Mouse (Mus musculus) heart, embryonic 13.5 days (tissue): ENCODE measurements around the gene Akt3. TPM values are rescaled to one million over a fixed set of nuclear protein-coding genes. Genes with fewer than 3 reads are reported as not detected.

Experiments used
- ATAC-seq: fragments of 200-750 bp; cut with Nextera tagmentation; 2 replicates; pipeline ENCODE4 v1.8.0; 2017; ENCODE audit warnings: moderate TSS enrichment; ENCODE audit not compliant: insufficient number of reproducible peaks, low FRiP score, low TSS enrichment; ENCODE audit errors: extremely low read depth
- H3K27ac ChIP-seq: fragments of 300-500 bp; sonication (generic); replicated peaks from 2 replicates; pipeline ENCODE4 v1.5.1; 2015; ENCODE audit warnings: moderate library complexity, mild to moderate bottlenecking, inconsistent platforms
- H3K27me3 ChIP-seq: fragments of 300-500 bp; sonication (generic); replicated peaks from 2 replicates; pipeline ENCODE4 v1.6.1; 2015; ENCODE audit warnings: mild to moderate bottlenecking, inconsistent platforms
- H3K36me3 ChIP-seq: fragments of 300-500 bp; sonication (generic); 2 replicates; pipeline ENCODE4 v1.6.1; 2015; ENCODE audit warnings: mild to moderate bottlenecking, inconsistent platforms
- H3K4me1 ChIP-seq: fragments of 300-500 bp; sonication (generic); 2 replicates; pipeline ENCODE4 v1.6.1; 2015; ENCODE audit warnings: inconsistent platforms
- H3K4me2 ChIP-seq: fragments of 300-500 bp; sonication (generic); 2 replicates; pipeline ENCODE4 v1.6.1; 2015; ENCODE audit warnings: inconsistent platforms, mild to moderate bottlenecking, moderate library complexity
- H3K4me3 ChIP-seq: fragments of 300-500 bp; sonication (generic); 2 replicates; pipeline ENCODE4 v1.5.1; 2015; ENCODE audit warnings: moderate library complexity, mild to moderate bottlenecking, inconsistent platforms
- H3K9ac ChIP-seq: fragments of 300-500 bp; sonication (generic); 2 replicates; pipeline ENCODE4 v1.6.1; 2015; ENCODE audit warnings: inconsistent platforms, mild to moderate bottlenecking, moderate library complexity
- H3K9me3 ChIP-seq: fragments of 300-500 bp; sonication (generic); 2 replicates; pipeline ENCODE4 v1.6.1; 2016; ENCODE audit warnings: inconsistent platforms
- WGBS: fragments of 180-500 bp; shearing (Covaris S2); methylation state at CpG from one replicate; pipeline ENCODE4 v1.1.7; 2015; ENCODE audit warnings: mixed read lengths; 5-methylcytosine and 5-hydroxymethylcytosine counted together
- polyA plus RNA-seq: library from polyadenylated mRNA; unstranded; fragments of >200 nt; fragmentation: Nextera tagmentation; extraction: Ambion mirVana; gene quantifications from 2 replicates; pipeline ENCODE4 v1.2.1, GENCODE M21; 2015

Akt3 gene
- polyA plus RNA-seq, 1 experiment from 2014 or later, result 3.8 TPM

- Histone ChIP-seq H3K4me3 (no peak overlapping the region), H3K9me3 (no peaks in the 10 kb centered on the region; the same call in 1 of the 2 replicates), H3K36me3 (no peaks in the 10 kb centered on the region), H3K27ac (no peak overlapping the region), H3K27me3 (no peaks in the 10 kb centered on the region), H3K9ac (no peak overlapping the region), H3K4me2 (no peak overlapping the region), H3K4me1 (peaks cover 29% of the 10 kb centered on the region)
- 89% methylated on average over 2 of the region's 2 CpGs for WGBS
- no peak for ATAC-seq
These were observed 276.5 kb downstream of the Akt3 start for GRCm38 (mm10) chr1:176981511-176981910.

- H3K27me3 ChIP-seq, result no peaks in the 10 kb centered on the region
- H3K9ac ChIP-seq, result no peak overlapping the region
- H3K27ac ChIP-seq, result no peak overlapping the region
- 82% methylated on average over 10 of the region's 10 CpGs for WGBS
- H3K36me3 ChIP-seq, result no peaks in the 10 kb centered on the region
- no peaks in the 10 kb centered on the region; the same call in 1 of the 2 replicates for H3K9me3 ChIP-seq
- H3K4me1 ChIP-seq, result peaks cover 23% of the 10 kb centered on the region
- no peak overlapping the region for H3K4me3 ChIP-seq
- no peak overlapping the region for H3K4me2 ChIP-seq
- no peak for ATAC-seq
These were observed 277.1 kb downstream of the Akt3 start for GRCm38 (mm10) chr1:176980801-176981400.

GRCm38 (mm10) chr1:176980140-176980539 lies 277.9 kb downstream of the Akt3 start:
- peaks cover 16% of the 10 kb centered on the region for H3K4me1 ChIP-seq
- no peaks in the 10 kb centered on the region; the same call in 1 of the 2 replicates for H3K9me3 ChIP-seq
- no peaks in the 10 kb centered on the region for H3K36me3 ChIP-seq
- H3K4me2 ChIP-seq, result no peak overlapping the region
- 78% methylated on average over 5 of the region's 5 CpGs for WGBS
- no peak overlapping the region for H3K4me3 ChIP-seq
- H3K27ac ChIP-seq, result no peak overlapping the region
- H3K27me3 ChIP-seq, result no peaks in the 10 kb centered on the region
- no peak overlapping the region for H3K9ac ChIP-seq
- ATAC-seq, result no peak

GRCm38 (mm10) chr1:176979235-176979634 lies 278.8 kb downstream of the Akt3 start:
- no peaks in the 10 kb centered on the region; the same call in 1 of the 2 replicates for H3K9me3 ChIP-seq
- H3K36me3 ChIP-seq, result no peaks in the 10 kb centered on the region
- H3K4me1 ChIP-seq, result peaks cover 14% of the 10 kb centered on the region
- no peak for ATAC-seq
- H3K27ac ChIP-seq, result no peak overlapping the region
- no peak overlapping the region for H3K4me2 ChIP-seq
- H3K4me3 ChIP-seq, result no peak overlapping the region
- H3K9ac ChIP-seq, result no peak overlapping the region
- H3K27me3 ChIP-seq, result no peaks in the 10 kb centered on the region

GRCm38 (mm10) chr1:176973356-176974088 lies 284.5 kb downstream of the Akt3 start:
- Histone ChIP-seq H3K27me3 (no peaks in the 10 kb centered on the region), H3K27ac (no peak overlapping the region), H3K9ac (no peak overlapping the region), H3K36me3 (no peaks in the 10 kb centered on the region), H3K9me3 (no peaks in the 10 kb centered on the region), H3K4me1 (peaks cover 4% of the 10 kb centered on the region; the same call in 1 of the 2 replicates), H3K4me2 (no peak overlapping the region), H3K4me3 (no peak overlapping the region)
- 77% methylated on average over 6 of the region's 6 CpGs for WGBS
- no peak for ATAC-seq

- no peak overlapping the region for H3K4me2 ChIP-seq
- no peak overlapping the region for H3K27ac ChIP-seq
- ATAC-seq, result no peak
- no peak overlapping the region for H3K4me3 ChIP-seq
- no peak overlapping the region for H3K9ac ChIP-seq
- WGBS, result 60% methylated on average over 4 of the region's 4 CpGs
- H3K9me3 ChIP-seq, result no peaks in the 10 kb centered on the region
- peaks cover 4% of the 10 kb centered on the region; the same call in 1 of the 2 replicates for H3K4me1 ChIP-seq
- no peaks in the 10 kb centered on the region for H3K27me3 ChIP-seq
- H3K36me3 ChIP-seq, result no peaks in the 10 kb centered on the region
These were observed 286.6 kb downstream of the Akt3 start for GRCm38 (mm10) chr1:176971479-176971797.

- no peak overlapping the region for H3K27ac ChIP-seq
- no peak overlapping the region for H3K4me2 ChIP-seq
- WGBS, result 78% methylated on average over 16 of the region's 16 CpGs
- H3K9me3 ChIP-seq, result no peaks in the 10 kb centered on the region
- ATAC-seq, result no peak
- no peak overlapping the region for H3K4me3 ChIP-seq
- no peaks in the 10 kb centered on the region for H3K27me3 ChIP-seq
- peaks cover 4% of the 10 kb centered on the region; the same call in 1 of the 2 replicates for H3K4me1 ChIP-seq
- no peaks in the 10 kb centered on the region for H3K36me3 ChIP-seq
- no peak overlapping the region for H3K9ac ChIP-seq
These were observed 287.1 kb downstream of the Akt3 start for GRCm38 (mm10) chr1:176970635-176971478.

Other genes with a start within 250 kb of the Akt3 start
- gene Zbtb18, start 184.1 kb upstream of the Akt3 start, polyA plus RNA-seq, result 1.0 and 2.0 TPM in 2 replicates